Mouse (Mus musculus) spleen, embryonic (tissue): ENCODE measurements around the gene Lgr6.

Experiments
- CTCF ChIA-PET: fragments of 350-600 bp; sonication (Branson Sonifier 250); formaldehyde crosslinking; loops from one replicate; lab custom pipeline; 2022; lab: Charles Lee

Gene Lgr6

DNA sequence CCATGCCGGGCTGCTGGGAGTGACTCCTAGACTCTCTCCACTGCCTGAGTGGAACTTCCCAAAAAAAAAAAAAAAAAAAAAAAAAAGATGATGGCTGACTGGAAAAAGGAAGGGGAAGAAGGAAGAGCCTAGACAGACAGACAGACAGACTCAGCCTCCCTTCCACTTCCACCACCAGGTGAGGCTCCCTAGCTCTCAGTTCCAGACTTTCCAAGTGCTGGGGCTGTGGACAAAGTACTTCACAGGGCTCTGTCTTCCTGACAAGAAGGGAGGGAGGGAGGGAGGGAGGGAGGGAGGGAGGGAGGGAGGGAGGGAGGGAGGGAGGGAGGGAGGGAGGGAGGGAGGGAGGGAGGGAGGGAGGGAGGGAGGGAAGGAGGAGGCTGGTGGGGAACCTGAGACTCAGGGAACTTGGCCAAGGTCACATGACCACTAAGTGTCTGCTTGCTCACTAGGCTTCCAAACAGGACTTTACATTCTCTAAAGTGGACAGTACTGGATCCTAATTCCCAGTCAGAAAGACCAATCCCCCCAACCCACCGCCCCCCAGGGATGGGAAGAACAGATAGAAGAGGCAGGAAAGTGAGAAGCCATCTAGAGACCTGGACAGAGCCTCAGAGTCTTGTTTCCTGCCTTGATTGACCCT lies 25.4 kb upstream of the Lgr6 start:
- CTCF ChIA-PET = interaction anchor here (1.5 kb wide), 1 partner anchor 20 kb away, joined by 7 read pairs; no protein-coding TSS in a partner anchor

- CTCF ChIA-PET = interaction anchor here (1.5 kb wide), 1 partner anchor 19 kb away, joined by 7 read pairs; no protein-coding TSS in a partner anchor
These were observed 24.6 kb upstream of the Lgr6 start for GRCm38 (mm10) chr1:135129543-135130183.

GRCm38 (mm10) chr1:135128986-135129385 lies 23.9 kb upstream of the Lgr6 start:
- CTCF ChIA-PET = no interaction called here

- CTCF ChIA-PET = no interaction called here
These were observed 22.9 kb upstream of the Lgr6 start for GRCm38 (mm10) chr1:135128011-135128441.

DNA sequence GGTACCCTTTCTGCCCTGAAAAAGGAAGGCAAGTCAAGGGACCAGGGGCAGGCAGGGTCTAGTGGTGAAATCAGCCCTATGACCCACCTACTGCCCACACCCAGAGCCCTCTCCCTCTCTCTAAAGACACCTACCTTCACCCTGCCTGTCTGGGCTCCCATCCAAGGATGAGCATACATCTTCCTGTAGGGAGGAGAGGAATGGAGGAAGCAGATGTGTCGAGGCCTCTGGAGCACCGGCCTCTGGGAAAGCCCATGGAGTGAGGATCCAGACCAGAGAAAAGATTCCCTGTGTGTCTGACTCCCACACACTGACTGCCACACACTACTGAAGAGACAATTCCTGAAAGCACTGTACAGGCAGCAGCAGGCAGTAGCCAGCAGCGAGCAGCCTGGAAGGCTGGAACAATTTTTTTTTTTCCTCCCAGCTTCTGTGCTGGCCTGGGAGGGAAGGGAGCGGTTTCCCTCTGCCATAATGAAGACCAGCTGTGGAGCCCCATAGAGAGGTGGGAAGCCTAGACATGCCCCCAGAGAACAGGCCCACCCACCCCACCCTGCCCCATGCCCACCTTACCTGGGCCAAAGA lies 21.5 kb upstream of the Lgr6 start:
- CTCF ChIA-PET = interaction anchor here (0.8 kb wide), 1 partner anchor 28 kb away, joined by 7 read pairs; no protein-coding TSS in a partner anchor

DNA sequence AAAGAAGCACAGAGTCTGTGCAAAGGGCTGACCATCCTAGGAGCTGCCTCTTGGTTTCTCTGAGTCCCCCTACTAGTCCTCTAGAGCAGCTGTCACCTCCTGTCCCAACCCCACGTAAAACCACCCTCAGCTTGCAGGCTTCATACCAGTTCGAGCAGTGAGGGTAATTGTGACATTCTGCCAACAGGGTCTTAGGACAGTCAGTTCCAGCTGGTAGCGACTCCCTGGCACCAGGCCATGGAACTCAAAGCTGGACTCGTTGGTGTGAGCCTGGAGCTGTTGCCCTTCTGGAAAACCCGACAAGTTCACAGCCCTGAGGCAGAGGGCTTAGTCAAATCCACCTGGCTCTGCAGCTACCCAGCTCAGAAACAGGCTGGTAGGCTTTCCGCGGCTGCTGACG lies 20.9 kb upstream of the Lgr6 start:
- CTCF ChIA-PET = no interaction called here

- CTCF ChIA-PET = no interaction called here
These were observed 19.7 kb upstream of the Lgr6 start for GRCm38 (mm10) chr1:135124573-135125363.

- CTCF ChIA-PET = interaction anchor here (0.5 to 4.2 kb wide), 5 partner anchors 22 to 744 kb away, joined by 3 to 34 read pairs (median 4); partner anchors contain the start of genes Ptpn7 and Ube2t
These were observed 7.6 kb upstream of the Lgr6 start for GRCm38 (mm10) chr1:135112661-135113060.

GRCm38 (mm10) chr1:135111271-135111670 lies 6.2 kb upstream of the Lgr6 start:
- CTCF ChIA-PET = interaction anchor here (0.6 to 4.2 kb wide), 7 partner anchors 10 to 154 kb away, joined by 3 to 34 read pairs (median 5); partner anchors contain the start of gene Ptpn7

- CTCF ChIA-PET = interaction anchor here (0.5 to 4.2 kb wide), 5 partner anchors 20 to 63 kb away, joined by 3 to 34 read pairs (median 5); partner anchors contain the start of gene Ptpn7
These were observed 5.0 kb upstream of the Lgr6 start for GRCm38 (mm10) chr1:135110075-135110474.

- CTCF ChIA-PET = interaction anchor here (0.6 to 1.0 kb wide), 3 partner anchors 29 to 121 kb away, joined by 3 to 17 read pairs (median 4); no protein-coding TSS in a partner anchor
These were observed 3.5 kb upstream of the Lgr6 start for GRCm38 (mm10) chr1:135108611-135109010.

- CTCF ChIA-PET = interaction anchor here (0.5 to 2.2 kb wide), 3 partner anchors 83 to 275 kb away, joined by 3 to 11 read pairs (median 6); no protein-coding TSS in a partner anchor
These were observed 875 bp upstream of the Lgr6 start for GRCm38 (mm10) chr1:135105951-135106350.

- CTCF ChIA-PET = no interaction called here
These were observed 4.7 kb downstream of the Lgr6 start for GRCm38 (mm10) chr1:135100400-135100799.

DNA sequence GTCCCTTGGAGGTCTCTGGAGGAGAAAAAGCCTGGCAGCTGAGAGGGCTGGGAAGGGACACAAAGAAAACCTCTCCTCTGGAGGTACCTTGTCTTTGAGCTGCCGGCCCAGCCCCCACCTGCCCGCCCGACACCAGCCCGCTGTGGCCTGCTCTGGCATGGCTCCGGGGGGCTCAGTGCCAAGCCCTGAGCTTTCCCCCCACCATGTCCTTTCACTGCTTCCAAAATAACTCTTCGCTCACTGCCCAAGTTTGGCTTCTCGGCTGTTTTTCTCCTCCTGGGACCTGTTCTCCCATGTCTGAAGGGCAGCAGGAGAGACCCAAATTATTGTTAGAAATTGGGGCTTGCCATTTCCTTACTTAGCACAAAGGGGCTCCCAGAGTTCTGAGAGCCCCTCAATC lies 6.6 kb downstream of the Lgr6 start:
- CTCF ChIA-PET = no interaction called here

DNA sequence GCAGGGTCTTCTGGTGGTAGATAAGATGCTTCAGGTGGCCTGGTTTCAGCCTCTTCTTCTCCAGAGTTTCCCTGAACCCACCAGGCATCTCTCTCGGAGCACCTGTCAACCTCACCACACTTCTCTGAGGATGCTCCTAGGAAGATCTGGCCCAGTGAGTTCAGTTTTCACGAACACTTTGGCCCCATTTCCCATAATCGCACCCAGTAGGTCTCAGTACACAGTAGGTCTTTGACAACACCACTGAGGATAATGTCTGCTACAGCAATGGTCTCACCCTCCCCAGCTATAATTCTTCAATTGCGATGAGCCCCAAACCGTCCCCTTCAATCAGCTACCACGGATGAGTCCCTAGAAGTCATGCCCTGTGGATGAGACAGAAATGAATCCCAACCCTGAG lies 7.6 kb downstream of the Lgr6 start:
- CTCF ChIA-PET = no interaction called here

DNA sequence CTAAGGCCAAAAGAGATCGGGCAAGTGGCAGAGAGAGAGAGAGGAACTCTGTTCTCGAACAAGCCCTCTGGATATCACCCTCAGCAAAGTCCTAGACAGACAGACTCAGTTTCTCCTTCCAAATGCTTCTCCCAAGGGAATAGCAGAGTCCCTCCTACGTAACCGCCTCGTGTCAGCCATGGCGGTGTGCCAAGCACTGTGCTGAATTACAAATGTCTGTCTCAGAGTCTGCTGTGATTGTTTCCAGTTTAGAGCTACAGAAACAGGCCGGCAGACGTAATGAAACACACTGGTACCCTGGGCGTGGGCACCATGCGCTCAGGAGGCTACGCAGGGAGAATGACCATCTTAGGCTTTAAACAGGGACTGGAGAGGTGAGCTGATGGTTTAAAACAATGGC lies 8.8 kb downstream of the Lgr6 start:
- CTCF ChIA-PET = interaction anchor here (0.5 kb wide), 1 partner anchor 137 kb away, joined by 5 read pairs; no protein-coding TSS in a partner anchor

- CTCF ChIA-PET = interaction anchor here (1.0 kb wide), 1 partner anchor 106 kb away, joined by 4 read pairs; no protein-coding TSS in a partner anchor
These were observed 9.9 kb downstream of the Lgr6 start for GRCm38 (mm10) chr1:135095189-135095588.

- CTCF ChIA-PET = interaction anchor here (1.0 kb wide), 1 partner anchor 105 kb away, joined by 4 read pairs; no protein-coding TSS in a partner anchor
These were observed 10.4 kb downstream of the Lgr6 start for GRCm38 (mm10) chr1:135094723-135095122.

GRCm38 (mm10) chr1:135090914-135091313 lies 14.2 kb downstream of the Lgr6 start:
- CTCF ChIA-PET = interaction anchor here (0.6 kb wide), 1 partner anchor 50 kb away, joined by 11 read pairs; no protein-coding TSS in a partner anchor

DNA sequence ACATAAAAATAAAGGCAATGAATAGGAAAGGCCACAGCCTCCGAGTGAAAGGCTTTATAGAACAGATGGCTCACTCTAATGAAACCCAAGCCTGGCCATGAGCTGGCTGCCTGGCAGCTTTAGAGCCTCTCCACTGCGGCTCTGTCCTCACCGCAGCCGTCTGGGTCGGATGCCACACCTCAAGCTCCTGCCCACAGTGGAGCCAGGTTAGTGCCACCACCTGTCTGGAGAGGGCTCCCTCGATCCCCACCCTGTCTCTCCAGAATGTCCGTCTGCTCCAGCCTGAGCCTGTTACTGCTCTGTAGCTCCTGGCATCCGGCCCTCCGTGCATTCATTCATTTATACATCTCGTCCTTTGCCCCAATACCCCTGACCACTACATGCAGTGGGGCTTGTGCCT lies 15.4 kb downstream of the Lgr6 start:
- CTCF ChIA-PET = no interaction called here

DNA sequence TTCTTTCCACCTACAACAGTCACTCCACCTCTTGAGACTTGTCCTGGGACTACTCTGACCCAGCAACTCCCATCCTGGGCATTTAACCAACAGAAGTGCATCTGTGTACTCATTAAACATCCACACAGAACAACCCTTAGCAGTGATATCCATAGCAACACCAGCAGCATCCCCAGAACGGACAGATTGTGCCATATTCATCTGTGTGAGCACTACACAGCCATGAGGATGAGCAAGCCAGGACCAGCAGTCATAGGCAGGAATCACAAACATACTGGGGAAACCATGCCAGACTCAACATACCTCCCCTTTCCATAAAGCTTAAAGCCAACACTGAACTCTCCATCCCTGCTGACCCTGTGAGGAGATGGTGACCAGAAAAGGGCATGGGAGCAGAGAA lies 17.7 kb downstream of the Lgr6 start:
- CTCF ChIA-PET = no interaction called here
